Mouse (Mus musculus) liver, embryonic 14.5 days (tissue): ENCODE data around the gene Slc9a5. TPM values are rescaled to one million over a fixed set of nuclear protein-coding genes. Genes with fewer than 3 reads are reported as not detected.
A peak's percentile ranks its signal among the peaks of the same experiment; 100 is the strongest.

Experiments used
- ATAC-seq: fragments of 200-750 bp; cut with Nextera tagmentation; 2 replicates; pipeline ENCODE4 v1.8.0; 2017; ENCODE audit warnings: moderate number of reproducible peaks, mild to moderate bottlenecking, moderate library complexity; ENCODE audit not compliant: insufficient read depth
- DNase-seq, 3 experiments: peaks; one replicate each; pipeline ENCODE4 v3.0.0-alpha.2; 2012 to 2013; ENCODE audit warnings: low read depth in 3 of 3, low spot score in 3 of 3
- H3K27ac ChIP-seq: fragments of 300-500 bp; sonication (generic); 2 replicates; pipeline ENCODE4 v1.5.1; 2014; ENCODE audit warnings: moderate library complexity, mild to moderate bottlenecking, control low read depth, inconsistent platforms
- H3K27me3 ChIP-seq: fragments of 300-500 bp; sonication (generic); 2 replicates; pipeline ENCODE4 v1.6.1; 2014; ENCODE audit warnings: mild to moderate bottlenecking, low read length, moderate library complexity; ENCODE audit not compliant: control insufficient read depth, insufficient read depth
- H3K36me3 ChIP-seq: fragments of 300-500 bp; sonication (generic); replicated peaks from 2 replicates; pipeline ENCODE4 v1.6.1; 2014; ENCODE audit warnings: low read depth; ENCODE audit not compliant: control insufficient read depth, insufficient read depth
- H3K4me1 ChIP-seq, 2 experiments: fragments of 200-500 bp in 1 of 2; fragments of 300-500 bp in 1 of 2; sonication (generic) in 1 of 2; replicated peaks; 2 replicates each; pipeline ENCODE4 v1.6.1; 2012 to 2014; ENCODE audit warnings: antibody characterized with exemption in 1 of 2, inconsistent platforms in 1 of 2, low read length in 1 of 2; ENCODE audit not compliant: control insufficient read depth in 2 of 2, insufficient read depth in 2 of 2
- H3K4me2 ChIP-seq: fragments of 300-500 bp; sonication (generic); 2 replicates; pipeline ENCODE4 v1.6.1; 2014; ENCODE audit warnings: low read depth, mild to moderate bottlenecking, control low read depth, moderate library complexity
- H3K4me3 ChIP-seq, 2 experiments: fragments of 200-500 bp in 1 of 2; fragments of 300-500 bp in 1 of 2; sonication (generic) in 1 of 2; 2 replicates each; pipeline ENCODE4 v1.5.1; 2012 to 2014; ENCODE audit warnings: low read depth in 2 of 2, low read length in 2 of 2, mild to moderate bottlenecking in 2 of 2, control low read depth in 1 of 2, inconsistent platforms in 1 of 2, moderate library complexity in 1 of 2; ENCODE audit not compliant: insufficient read depth in 1 of 2
- H3K9ac ChIP-seq: fragments of 300-500 bp; sonication (generic); replicated peaks from 2 replicates; pipeline ENCODE4 v1.6.1; 2014; ENCODE audit warnings: mild to moderate bottlenecking, control low read depth, moderate library complexity
- H3K9me3 ChIP-seq: fragments of 300-500 bp; sonication (generic); 2 replicates; pipeline ENCODE4 v1.6.1; 2016; ENCODE audit warnings: low read length, mixed read lengths; ENCODE audit not compliant: control insufficient read depth
- CTCF ChIP-seq: IDR thresholded peaks from 2 replicates; pipeline ENCODE4 v1.5.1; 2016; ENCODE audit warnings: antibody characterized with exemption, low read depth, control low read depth
- EP300 ChIP-seq: IDR thresholded peaks from 2 replicates; pipeline ENCODE4 v1.6.1; 2016; ENCODE audit warnings: antibody characterized with exemption, low read depth
- WGBS: fragments of 180-500 bp; shearing (Covaris S2); extraction: QIAGEN DNeasy Blood & Tissue Kit; methylation state at CpG from one replicate; pipeline ENCODE4 v1.1.7; 2014; ENCODE audit not compliant: insufficient replicate concordance; 5-methylcytosine and 5-hydroxymethylcytosine counted together
- polyA plus RNA-seq, 2 experiments: library from polyadenylated mRNA; depleted of rRNA in 1 of 2; stranded (reverse) in 1 of 2; unstranded in 1 of 2; fragments of >200 nt; fragmentation: Nextera tagmentation in 1 of 2; extraction: Ambion mirVana in 1 of 2; gene quantifications; 2 replicates each; pipeline versions ENCODE4 v1.2.1 to v1.2.3; 2012 to 2014

The Slc9a5 gene
- polyA plus RNA-seq, 2 experiments: 0.08 to 0.87 TPM

DNA sequence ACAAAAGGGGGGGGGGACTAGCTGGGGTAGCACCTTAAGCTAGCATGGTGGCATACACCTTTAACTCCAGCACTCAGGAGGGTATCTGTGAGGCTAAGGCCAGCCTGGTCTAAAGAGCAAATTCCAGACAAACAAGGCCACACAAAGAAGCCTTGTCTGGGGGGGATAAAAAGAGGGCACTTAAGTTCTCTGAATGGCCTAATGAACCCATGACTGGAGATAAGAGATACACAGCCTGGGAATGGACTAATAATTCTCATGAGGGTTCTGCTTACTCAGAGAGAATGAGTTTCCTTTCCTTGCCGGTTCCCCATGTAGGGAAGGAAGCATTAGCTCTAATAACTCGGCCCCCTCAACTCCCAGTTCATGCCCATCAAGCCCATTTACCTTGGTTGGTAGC, 16.1 kb upstream of the Slc9a5 start:
- Histone ChIP-seq H3K9ac (no peak overlapping the region), H3K36me3 (peaks cover 28% of the 10 kb centered on the region), H3K27me3 (no peaks in the 10 kb centered on the region), H3K27ac (no peak overlapping the region), H3K4me1 (peaks cover 0 to under 1% of the 10 kb centered on the region in 2 experiments; a peak in 2 of 4 replicates), H3K4me3 (no peak overlapping the region), H3K9me3 (no peaks in the 10 kb centered on the region), H3K4me2 (no peak overlapping the region)
- TF ChIP-seq EP300 (no peak), CTCF (no peak)
- WGBS: 64% methylated on average over 2 of the region's 2 CpGs
- DNase-seq: no peak
- no peak for ATAC-seq

DNA sequence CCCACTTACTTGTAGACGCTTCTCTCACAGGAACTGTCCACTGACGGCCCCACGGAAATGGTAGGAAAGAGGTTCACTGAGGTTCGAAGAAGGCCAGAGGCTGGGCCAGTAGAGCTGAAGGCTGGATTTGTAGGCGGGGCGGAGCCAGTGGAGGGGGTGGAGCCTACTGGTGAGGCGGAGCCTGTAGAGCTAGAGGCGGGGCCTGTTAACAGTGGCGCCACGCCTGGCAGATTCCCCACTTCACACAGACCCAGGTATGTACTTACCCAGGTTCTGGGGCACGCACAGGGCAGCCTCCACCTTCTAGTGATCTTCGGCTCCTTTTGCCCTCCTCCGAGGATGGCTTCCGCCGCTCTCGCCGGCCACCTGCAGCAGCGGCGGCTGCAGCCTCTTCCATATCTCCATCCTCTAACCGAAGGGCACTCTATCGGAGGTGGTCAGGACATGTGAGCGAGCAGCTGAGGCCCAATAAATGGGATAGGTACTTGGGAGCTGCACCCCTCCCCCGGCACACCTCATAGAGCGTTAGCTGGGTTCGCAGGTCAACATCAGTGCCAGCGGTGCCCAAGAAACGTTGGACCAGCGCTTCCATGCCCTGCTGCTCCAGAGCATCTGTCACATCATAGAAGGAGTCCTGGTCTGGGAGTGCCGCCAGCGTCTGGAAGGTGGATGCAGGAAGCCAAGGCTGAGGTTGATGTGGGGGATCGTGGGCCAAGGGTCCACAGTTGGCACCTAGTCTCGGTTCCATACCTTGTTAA, 12.1 kb upstream of the Slc9a5 start:
- Histone ChIP-seq H3K36me3 (no peaks in the 10 kb centered on the region), H3K9me3 (no peaks in the 10 kb centered on the region), H3K27ac (no peak overlapping the region), H3K4me2 (no peak overlapping the region), H3K27me3 (no peaks in the 10 kb centered on the region), H3K9ac (no peak overlapping the region), H3K4me1 (peaks cover 7 to 15% of the 10 kb centered on the region in 2 experiments), H3K4me3 (no peak overlapping the region)
- ATAC-seq: no peak; the same call in 1 of the 2 replicates
- TF ChIP-seq CTCF (no peak), EP300 (no peak)
- WGBS: 85% methylated on average over 32 of the region's 32 CpGs
- no peak for DNase-seq

DNA sequence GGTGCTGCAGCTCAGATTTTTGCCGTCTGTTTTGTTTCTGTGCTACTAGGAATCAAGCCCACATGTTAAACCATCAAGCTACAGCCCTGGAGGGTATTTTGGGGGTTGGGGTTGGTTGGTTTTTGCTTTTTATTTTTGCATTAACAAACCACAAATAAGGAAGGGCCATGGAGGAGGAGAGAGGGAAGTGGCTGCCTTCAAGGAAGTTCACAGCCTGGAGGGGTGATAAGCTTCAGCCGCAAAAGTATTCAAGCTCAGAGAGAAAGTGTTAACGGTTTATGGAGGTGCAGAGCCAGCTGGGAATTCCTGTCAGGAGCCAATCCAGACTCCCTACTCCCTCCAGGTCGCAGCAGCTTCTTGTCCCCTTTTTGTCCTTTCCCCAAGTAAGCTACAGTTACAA, 9.7 kb upstream of the Slc9a5 start:
- Histone ChIP-seq H3K36me3 (no peaks in the 10 kb centered on the region), H3K4me3 (no peak overlapping the region), H3K9me3 (no peaks in the 10 kb centered on the region), H3K27me3 (no peaks in the 10 kb centered on the region), H3K4me2 (no peak overlapping the region), H3K27ac (no peak overlapping the region), H3K9ac (no peak overlapping the region), H3K4me1 (peaks cover 7 to 19% of the 10 kb centered on the region in 2 experiments)
- WGBS: 8% methylated on average over 4 of the region's 4 CpGs
- no peak for ATAC-seq
- DNase-seq: no peak
- TF ChIP-seq CTCF (no peak), EP300 (no peak)

DNA sequence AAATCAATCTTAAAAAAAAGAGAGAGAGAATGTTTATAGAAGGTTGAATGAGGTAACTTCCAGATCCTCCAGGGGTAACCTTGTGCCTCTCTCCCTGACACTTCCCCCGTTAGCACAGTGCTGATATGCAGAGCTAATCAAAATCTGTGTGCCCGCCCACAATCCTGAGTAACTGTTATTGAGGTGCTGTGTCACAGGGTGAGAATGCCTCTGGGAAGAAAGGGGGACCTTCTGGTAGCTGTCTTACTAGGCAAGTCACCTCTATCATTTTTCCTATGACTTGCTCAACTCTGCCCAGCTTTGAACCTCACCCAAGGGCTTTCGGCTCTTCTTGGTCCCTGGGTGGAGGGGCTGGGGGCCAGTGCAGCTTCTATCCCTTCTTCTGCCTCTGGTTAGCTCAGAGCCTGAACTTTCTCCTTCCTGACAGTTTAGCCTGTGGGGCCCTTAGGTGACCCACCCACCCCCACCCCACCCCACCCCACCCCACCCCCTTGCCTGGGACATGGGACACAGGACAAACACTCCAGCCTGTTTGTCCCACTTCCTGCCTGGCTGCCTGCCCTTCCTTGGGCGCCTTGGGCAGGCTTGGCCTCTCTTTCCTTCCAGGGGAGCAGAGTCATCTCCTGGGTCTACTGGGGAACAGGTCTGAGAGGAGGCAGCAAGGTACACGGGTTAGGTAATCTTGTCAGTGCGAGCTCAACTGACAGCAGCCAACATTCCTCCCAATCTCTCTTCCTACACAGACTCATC, 8.6 kb upstream of the Slc9a5 start:
- H3K36me3 ChIP-seq: no peaks in the 10 kb centered on the region
- no peak overlapping the region for H3K27ac ChIP-seq
- H3K4me2 ChIP-seq: no peak overlapping the region
- no peaks in the 10 kb centered on the region for H3K9me3 ChIP-seq
- DNase-seq (no peak), ATAC-seq (peak; percentile 64)
- peaks cover 7 to 19% of the 10 kb centered on the region in 2 experiments for H3K4me1 ChIP-seq
- H3K9ac ChIP-seq: no peak overlapping the region; the same call in 1 of the 2 replicates
- no peaks in the 10 kb centered on the region for H3K27me3 ChIP-seq
- TF ChIP-seq EP300 (no peak), CTCF (no peak)
- 29% methylated on average over 6 of the region's 6 CpGs for WGBS
- H3K4me3 ChIP-seq: no peak overlapping the region

DNA sequence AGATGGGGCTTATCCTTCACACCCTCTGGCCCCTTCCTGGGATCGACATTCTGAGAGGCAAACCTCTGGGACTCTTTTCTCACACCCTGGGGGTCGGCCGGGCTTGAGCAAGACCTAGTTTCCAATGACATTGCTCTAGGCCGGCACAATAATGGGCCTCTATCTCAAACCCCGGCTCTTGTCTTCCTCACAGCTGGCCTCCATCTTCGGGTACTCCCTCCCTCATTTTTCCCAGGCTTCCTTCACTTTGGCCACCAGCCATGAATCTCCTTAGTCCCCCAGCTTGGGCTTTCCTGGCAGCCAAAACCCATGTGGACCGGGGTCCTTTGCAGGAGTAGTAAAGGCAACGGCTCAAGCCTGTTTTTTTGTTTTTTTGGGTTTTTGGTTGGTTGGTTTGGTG, 7.2 kb upstream of the Slc9a5 start:
- H3K4me2 ChIP-seq: no peak overlapping the region
- 64% methylated on average over 8 of the region's 8 CpGs for WGBS
- H3K4me1 ChIP-seq: peaks cover 7 to 22% of the 10 kb centered on the region in 2 experiments
- H3K27ac ChIP-seq: no peak overlapping the region
- H3K27me3 ChIP-seq: peaks cover 4% of the 10 kb centered on the region
- ATAC-seq (no peak), DNase-seq (no peak)
- H3K36me3 ChIP-seq: no peaks in the 10 kb centered on the region
- no peak overlapping the region for H3K4me3 ChIP-seq
- TF ChIP-seq CTCF (no peak), EP300 (no peak)
- no peaks in the 10 kb centered on the region for H3K9me3 ChIP-seq
- no peak overlapping the region for H3K9ac ChIP-seq
